Mouse (Mus musculus): ENCODE results near the gene Edem3.

DNA sequence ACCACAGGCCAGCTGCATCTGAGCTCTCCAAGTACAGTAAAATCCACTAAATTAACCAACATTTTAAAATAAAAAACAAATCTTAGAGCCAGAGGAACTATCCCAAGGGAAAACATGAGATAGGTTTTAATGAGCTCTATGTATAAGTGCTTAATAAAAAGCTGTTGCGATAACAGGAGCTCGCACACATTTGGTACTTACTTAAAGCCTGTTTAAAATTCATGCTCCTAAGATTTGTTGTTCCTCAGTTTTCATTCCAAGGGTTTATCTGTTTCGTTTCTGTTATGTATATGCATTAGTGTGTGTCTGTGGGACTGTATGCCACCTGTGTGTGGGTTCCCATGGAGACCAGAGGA lies 48.8 kb upstream of the Edem3 start:
- TF ChIP-seq CTCF (IDR thresholded peaks at IDR 0.05; ENCODE audit: low read depth) = no peak
- TF ChIP-seq EP300 (optimal IDR thresholded peaks at IDR 0.05) = no peak

Data from stomach, postnatal 0 days (tissue).